Mouse (Mus musculus) lung, adult 2 months (tissue): ENCODE data around the gene Unc5a.

ENCODE experiments used
- CTCF ChIP-seq: fragments of 200-500 bp; IDR thresholded peaks from 2 replicates; pipeline ENCODE4 v1.5.1; 2011; ENCODE audit warnings: mild to moderate bottlenecking, low read length, control low read depth; ENCODE audit not compliant: insufficient read depth
- POLR2A ChIP-seq: fragments of 200-500 bp; IDR thresholded peaks from 2 replicates; pipeline ENCODE4 v1.6.1; 2011; ENCODE audit warnings: low read depth, mild to moderate bottlenecking, control low read depth, low read length, borderline replicate concordance; ENCODE audit errors: extremely low read depth

DNA sequence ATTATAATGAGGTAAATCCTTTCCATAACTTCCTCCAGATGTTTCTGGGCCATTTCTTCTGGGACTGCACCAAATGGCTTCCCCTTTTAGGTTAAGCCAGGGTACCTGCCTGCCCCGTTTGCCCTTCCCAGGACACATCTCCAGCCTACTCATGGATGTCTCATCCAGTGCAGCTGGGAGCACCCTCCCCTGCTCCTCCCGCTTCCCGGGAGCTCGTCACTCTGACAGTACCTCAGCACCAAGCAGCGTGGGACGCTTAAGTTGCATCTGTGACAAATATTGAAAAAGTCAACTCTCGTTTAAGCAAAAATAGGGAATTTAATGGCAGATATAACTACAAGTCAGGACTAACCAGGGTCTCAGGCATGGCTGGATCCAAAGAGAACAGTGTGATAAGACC lies 8.1 kb downstream of the Unc5a start:
- TF ChIP-seq POLR2A (no peak), CTCF (no peak)
